Mouse (Mus musculus): ENCODE results near the gene Fnbp1l. TPM values are rescaled to one million over a fixed set of nuclear protein-coding genes. Genes with fewer than 3 reads are reported as not detected.
A peak's percentile ranks its signal among the peaks of the same experiment; 100 is the strongest.

The Fnbp1l gene
- polyA plus RNA-seq, 1 experiment: 91.1 TPM

DNA sequence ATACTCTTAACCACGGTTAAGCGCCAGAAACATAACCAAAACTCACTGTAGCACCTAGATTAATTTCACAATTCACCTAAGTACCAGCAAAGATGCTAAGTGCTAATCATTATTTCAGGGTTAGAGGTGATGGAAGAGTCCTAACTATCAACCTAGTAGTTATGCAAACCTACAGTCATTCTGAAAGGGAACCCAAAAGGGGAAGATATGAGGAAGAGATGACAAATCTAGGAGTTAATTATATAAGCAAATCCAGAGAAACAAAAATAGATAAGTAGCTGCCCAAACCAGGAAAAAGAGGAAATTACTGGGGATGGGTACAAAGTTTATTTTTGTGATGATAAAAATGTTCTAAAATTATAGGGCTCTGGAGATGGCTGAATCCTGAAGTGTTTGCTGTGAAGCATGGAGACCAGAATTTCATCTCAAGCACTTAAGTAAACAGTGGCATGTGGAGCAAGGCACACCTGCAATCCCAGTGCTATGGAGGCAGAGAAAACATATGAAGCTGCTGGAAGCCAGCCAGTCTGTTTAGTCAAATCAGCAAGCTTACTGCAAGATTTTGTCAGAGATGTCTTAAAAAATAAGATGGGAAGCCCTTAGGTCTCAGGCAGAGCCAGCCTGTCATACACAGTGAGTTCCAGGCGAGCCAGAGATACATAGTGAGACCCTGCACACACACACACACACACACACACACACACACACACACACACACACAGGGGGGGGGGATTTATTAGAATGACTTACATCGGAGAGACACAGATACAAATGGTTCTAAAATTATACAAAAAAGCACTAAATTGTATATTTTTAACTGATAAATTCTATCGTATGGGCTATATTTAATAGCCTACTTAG lies 45.9 kb downstream of the Fnbp1l start:
- Histone ChIP-seq H3K4me3 (ENCODE audit: insufficient read depth, low read length) (no peak overlapping the region), H3K4me1 (ENCODE audit: control insufficient read depth, insufficient read depth, low read length) (peaks cover 2% of the 10 kb centered on the region; the same call in 1 of the 2 replicates), H3K27ac (ENCODE audit: insufficient read depth, low read length) (0 out of 2 replicates have a peak overlapping the region, but pooled peaks have one; percentile 65)
- TF ChIP-seq POLR2A (IDR thresholded peaks at IDR 0.05; ENCODE audit: extremely low read depth, insufficient read depth, low read length) (no peak), CTCF (IDR thresholded peaks at IDR 0.05; ENCODE audit: extremely low read depth, insufficient read depth, low read length) (no peak)

DNA sequence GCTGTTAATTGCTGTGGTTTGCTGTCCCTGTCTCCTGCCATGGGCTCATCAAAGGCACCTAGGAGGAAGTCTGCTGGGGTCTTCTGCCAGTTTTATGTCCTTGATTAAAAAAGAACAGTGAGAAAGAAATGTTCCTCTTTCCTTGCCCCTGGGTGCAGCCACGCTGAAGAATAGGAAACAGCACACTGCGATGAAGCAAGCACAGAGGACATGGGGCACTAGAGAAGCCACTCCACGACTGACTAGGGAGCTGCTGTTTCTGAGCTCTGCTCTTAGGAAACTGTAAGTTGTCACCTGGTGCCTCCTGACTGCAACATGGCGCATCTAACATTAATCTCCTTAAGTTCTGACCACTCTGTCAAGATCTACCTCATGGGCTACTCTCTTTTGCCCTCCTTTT lies 53.0 kb downstream of the Fnbp1l start:
- Histone ChIP-seq H3K27ac (ENCODE audit: insufficient read depth, low read length) (no peak overlapping the region), H3K4me3 (ENCODE audit: insufficient read depth, low read length) (no peak overlapping the region), H3K4me1 (ENCODE audit: control insufficient read depth, insufficient read depth, low read length) (no peaks in the 10 kb centered on the region)
- no peak for TF ChIP-seq POLR2A (IDR thresholded peaks at IDR 0.05; ENCODE audit: extremely low read depth, insufficient read depth, low read length)
- no peak for TF ChIP-seq CTCF (IDR thresholded peaks at IDR 0.05; ENCODE audit: extremely low read depth, insufficient read depth, low read length)

DNA sequence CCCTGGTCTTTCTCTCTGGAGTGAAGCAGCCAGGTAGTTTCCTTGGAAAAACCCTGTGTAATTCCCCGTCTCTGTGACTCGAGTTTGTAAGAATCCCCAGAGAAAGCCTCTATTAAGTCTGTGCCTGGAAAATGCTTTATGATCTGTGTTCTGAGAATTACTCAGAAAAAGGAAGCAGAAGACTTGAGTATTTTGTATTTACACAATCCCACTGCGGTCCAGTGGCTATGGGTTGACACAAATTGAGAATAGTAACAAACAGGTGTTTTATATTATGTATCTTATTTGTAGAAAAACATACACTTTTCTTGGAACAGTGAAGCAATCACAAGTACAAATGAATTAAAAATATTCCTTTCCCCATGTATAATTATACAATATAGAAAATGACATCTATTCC lies 53.4 kb downstream of the Fnbp1l start:
- no peak for TF ChIP-seq POLR2A (IDR thresholded peaks at IDR 0.05; ENCODE audit: extremely low read depth, insufficient read depth, low read length)
- TF ChIP-seq CTCF (IDR thresholded peaks at IDR 0.05; ENCODE audit: extremely low read depth, insufficient read depth, low read length): no peak
- Histone ChIP-seq H3K4me3 (ENCODE audit: insufficient read depth, low read length) (no peak overlapping the region), H3K27ac (ENCODE audit: insufficient read depth, low read length) (no peak overlapping the region), H3K4me1 (ENCODE audit: control insufficient read depth, insufficient read depth, low read length) (no peaks in the 10 kb centered on the region)

DNA sequence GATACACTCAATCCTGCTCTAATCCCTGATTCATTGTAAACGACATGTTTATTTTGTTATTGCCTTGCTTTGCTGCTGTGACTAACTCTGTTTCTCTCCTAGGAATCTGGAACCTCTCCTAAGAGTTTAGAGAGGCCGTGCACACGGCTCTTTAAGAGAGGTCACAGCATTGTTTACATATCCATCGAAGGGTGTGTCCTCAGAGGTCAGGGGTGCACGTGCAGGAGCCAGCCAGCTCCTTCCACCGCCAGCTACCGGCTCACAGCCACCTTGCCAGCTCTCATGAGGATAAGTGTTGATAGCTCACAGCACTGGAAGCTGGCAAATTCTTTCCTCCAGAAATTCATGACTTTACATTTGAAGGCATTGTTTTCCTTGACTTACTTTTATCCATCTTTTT lies 54.2 kb downstream of the Fnbp1l start:
- TF ChIP-seq POLR2A (IDR thresholded peaks at IDR 0.05; ENCODE audit: extremely low read depth, insufficient read depth, low read length) (no peak), CTCF (IDR thresholded peaks at IDR 0.05; ENCODE audit: extremely low read depth, insufficient read depth, low read length) (no peak)
- no peaks in the 10 kb centered on the region for H3K4me1 ChIP-seq (ENCODE audit: control insufficient read depth, insufficient read depth, low read length)
- H3K27ac ChIP-seq (ENCODE audit: insufficient read depth, low read length): no peak overlapping the region

GRCm38 (mm10) chr3:122557766-122558165 lies 61.7 kb downstream of the Fnbp1l start:
- TF ChIP-seq POLR2A (IDR thresholded peaks at IDR 0.05; ENCODE audit: extremely low read depth, insufficient read depth, low read length) (no peak), CTCF (IDR thresholded peaks at IDR 0.05; ENCODE audit: extremely low read depth, insufficient read depth, low read length) (no peak)

More for the DNA sequence above, 54.2 kb downstream of the Fnbp1l start:
- no peak overlapping the region for H3K4me3 ChIP-seq (ENCODE audit: insufficient read depth, low read length)

GRCm38 (mm10) chr3:122551174-122551573 lies 68.3 kb downstream of the Fnbp1l start:
- Histone ChIP-seq H3K27ac (ENCODE audit: insufficient read depth, low read length) (no peak overlapping the region), H3K4me3 (ENCODE audit: insufficient read depth, low read length) (no peak overlapping the region), H3K4me1 (ENCODE audit: control insufficient read depth, insufficient read depth, low read length) (peaks cover 4% of the 10 kb centered on the region)
- no peak for TF ChIP-seq CTCF (IDR thresholded peaks at IDR 0.05; ENCODE audit: extremely low read depth, insufficient read depth, low read length)

More at GRCm38 (mm10) chr3:122557766-122558165, 61.7 kb downstream of the Fnbp1l start:
- H3K4me3 ChIP-seq (ENCODE audit: insufficient read depth, low read length): no peak overlapping the region
- no peaks in the 10 kb centered on the region for H3K4me1 ChIP-seq (ENCODE audit: control insufficient read depth, insufficient read depth, low read length)
- no peak overlapping the region for H3K27ac ChIP-seq (ENCODE audit: insufficient read depth, low read length)

- Histone ChIP-seq H3K27ac (ENCODE audit: insufficient read depth, low read length) (peak overlapping the region; percentile 78; the same call in 1 of the 2 replicates), H3K4me3 (ENCODE audit: insufficient read depth, low read length) (no peak overlapping the region)
- no peak for TF ChIP-seq POLR2A (IDR thresholded peaks at IDR 0.05; ENCODE audit: extremely low read depth, insufficient read depth, low read length)
- TF ChIP-seq CTCF (IDR thresholded peaks at IDR 0.05; ENCODE audit: extremely low read depth, insufficient read depth, low read length): no peak
These were observed 72.0 kb downstream of the Fnbp1l start for GRCm38 (mm10) chr3:122547469-122547868.

DNA sequence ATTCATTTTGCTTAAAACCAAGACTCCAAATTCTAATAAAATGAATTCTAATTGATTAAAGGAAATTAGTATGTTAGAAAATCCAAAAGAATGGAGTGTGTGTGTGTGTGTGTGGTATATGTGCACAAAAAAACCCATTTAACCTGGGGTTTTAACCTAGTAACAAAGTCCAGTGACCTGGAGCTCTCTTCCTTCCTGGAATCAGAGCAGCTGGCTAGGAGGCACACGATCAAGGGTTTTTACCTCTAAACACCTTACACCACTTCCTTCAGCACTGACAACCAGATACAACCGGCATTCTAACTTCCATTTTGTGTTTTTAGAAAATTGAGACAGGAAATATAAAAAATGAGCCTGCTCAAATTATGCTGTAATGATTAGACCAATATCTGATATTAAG lies 74.2 kb downstream of the Fnbp1l start:
- Histone ChIP-seq H3K4me3 (ENCODE audit: insufficient read depth, low read length) (no peak overlapping the region), H3K27ac (ENCODE audit: insufficient read depth, low read length) (no peak overlapping the region), H3K4me1 (ENCODE audit: control insufficient read depth, insufficient read depth, low read length) (peaks cover 4% of the 10 kb centered on the region)
- no peak for TF ChIP-seq POLR2A (IDR thresholded peaks at IDR 0.05; ENCODE audit: extremely low read depth, insufficient read depth, low read length)
- no peak for TF ChIP-seq CTCF (IDR thresholded peaks at IDR 0.05; ENCODE audit: extremely low read depth, insufficient read depth, low read length)

More at GRCm38 (mm10) chr3:122547469-122547868, 72.0 kb downstream of the Fnbp1l start:
- peaks cover 4% of the 10 kb centered on the region for H3K4me1 ChIP-seq (ENCODE audit: control insufficient read depth, insufficient read depth, low read length)

- H3K4me1 ChIP-seq (ENCODE audit: control insufficient read depth, insufficient read depth, low read length): no peaks in the 10 kb centered on the region
- no peak overlapping the region for H3K4me3 ChIP-seq (ENCODE audit: insufficient read depth, low read length)
- no peak overlapping the region for H3K27ac ChIP-seq (ENCODE audit: insufficient read depth, low read length)
- TF ChIP-seq CTCF (IDR thresholded peaks at IDR 0.05; ENCODE audit: extremely low read depth, insufficient read depth, low read length) (no peak), POLR2A (IDR thresholded peaks at IDR 0.05; ENCODE audit: extremely low read depth, insufficient read depth, low read length) (no peak)
These were observed 78.6 kb downstream of the Fnbp1l start for GRCm38 (mm10) chr3:122540918-122541317.

Measured in cortical plate, adult 2 months (tissue).